In genomic region chr19:47178431-47179271, GRCm38 (mm10) we compare ENCODE assay signal across 8 mouse cellular contexts. TPM values are rescaled to one million over a fixed set of nuclear protein-coding genes. Genes with fewer than 3 reads are reported as not detected.
DNase-seq lines count a peak whose midpoint lies in the region; ATAC-seq lines count a peak whose summit lies in the region.

TSS of gene Neurl1a (plus strand) at chr19:47178820.

- peak; percentile 43 for ATAC-seq in cerebellum, adult (ENCODE audit: insufficient number of reproducible peaks, low FRiP score, low TSS enrichment)
- peak; percentile 76 for ATAC-seq in forebrain, embryonic 15.5 days (replicated peaks)
- ATAC-seq in erythroid progenitor cell, adult 5-6 weeks (replicated peaks; ENCODE audit: low FRiP score, poor library complexity, severe bottlenecking), result no peak

- H3K9ac ChIP-seq in forebrain, embryonic 15.5 days (replicated peaks), result peak within 1 kb of the TSS; percentile 62

- H3K4me1 ChIP-seq in forebrain, embryonic 15.5 days, result peaks cover 18% of the 10 kb centered on the region

- intact Hi-C loops in heart, postnatal 36 days (cut with DNase I), result no loop called here

- H3K9me3 ChIP-seq in forebrain, embryonic 15.5 days, result no peaks in the 10 kb centered on the region

- under 1% methylated on average over 98 of the region's 98 CpGs for WGBS in forebrain, embryonic 15.5 days

- H3K4me3 ChIP-seq in forebrain, embryonic 15.5 days, result peak within 1 kb of the TSS; percentile 61

- peaks cover 26% of the 10 kb centered on the region for H3K27me3 ChIP-seq in forebrain, embryonic 15.5 days

- peak within 1 kb of the TSS; percentile 73 for H3K4me2 ChIP-seq in forebrain, embryonic 15.5 days (replicated peaks)

- H3K27ac ChIP-seq in forebrain, embryonic 15.5 days (replicated peaks), result peak within 1 kb of the TSS; percentile 64

- peak; percentile 52 for DNase-seq in Muller cell, postnatal 12 days (ENCODE audit: inconsistent ontology term)
- peak; percentile 26 to 47 for DNase-seq in heart, postnatal 36 days
- peak; percentile 53 for DNase-seq in left cerebral cortex, adult 11 months (ENCODE audit: low spot score)
- peak; percentile 38 for DNase-seq in lung, postnatal 14 days
- peak; percentile 66 to 72 for DNase-seq in right cerebral cortex, adult 2 months (ENCODE audit: low spot score in 2 of 2)

- H3K36me3 ChIP-seq in forebrain, embryonic 15.5 days, result no peaks in the 10 kb centered on the region

RNA-seq across cellular contexts. Expression of gene Neurl1a, which starts in this region (rescaled TPM):
- 7.2 and 7.9 TPM in 2 replicates for polyA plus RNA-seq in forebrain, embryonic 15.5 days (2015; fragmentation: Nextera tagmentation; extraction: Ambion mirVana)
- total RNA-seq in heart, postnatal 36 days (2021), result 1 to 10 TPM in 1 of 2 experiments, under 1 TPM in 1; 0.92 to 1.2 TPM
- total RNA-seq in erythroid progenitor cell, adult 5-6 weeks (2015; ENCODE audit: low replicate concordance), result not detected in 2 replicates
- total RNA-seq in erythroid progenitor cell, adult 5-6 weeks (2017; ENCODE audit: low replicate concordance), result 0.68 TPM in 1 of 2 replicates, not detected in the other
